10 mouse cellular contexts compared by ENCODE assay signal in the genomic region with DNA sequence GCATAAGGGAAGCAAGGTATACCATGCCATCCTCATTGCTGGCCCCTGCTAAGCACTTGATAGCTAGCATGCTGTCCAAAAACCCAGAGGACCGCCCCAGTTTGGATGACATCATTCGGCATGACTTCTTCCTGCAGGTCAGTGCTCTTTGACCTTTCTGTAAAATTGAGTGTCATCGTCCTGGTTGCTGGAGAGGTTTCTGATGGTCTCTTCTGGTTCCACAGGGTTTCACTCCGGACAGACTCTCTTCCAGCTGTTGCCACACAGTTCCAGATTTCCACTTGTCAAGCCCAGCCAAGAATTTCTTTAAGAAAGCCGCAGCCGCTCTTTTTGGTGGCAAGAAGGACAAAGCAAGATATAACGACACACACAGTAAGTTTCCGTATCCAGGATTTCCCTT. TPM values are rescaled to one million over a fixed set of nuclear protein-coding genes. Genes with fewer than 3 reads are reported as not detected.
DNase-seq lines count a peak whose midpoint lies in the region; ATAC-seq and TF ChIP-seq lines count a peak whose summit lies in the region.
"Had no signal": no experiment of that assay in that cellular context is flagged by ENCODE, and none has a peak within 500 bp of the region (broad histone marks: within the 10 kb centered on the region; RNA-seq: fewer than 3 reads in every experiment).

No protein-coding gene starts in this region.

- peak overlapping the region; percentile 98 for H3K4me2 ChIP-seq in hindbrain, postnatal 0 days (ENCODE audit: low read depth, low read length)

- ATAC-seq in hindbrain, postnatal 0 days, result no peak
- no peak for ATAC-seq in monocyte, adult 5-6 weeks (replicated peaks; ENCODE audit: insufficient number of reproducible peaks, low FRiP score, low TSS enrichment, poor library complexity, severe bottlenecking)

- intact Hi-C loops in gastrocnemius, adult 2 months (cut with DNase I), result loop anchor here (5.0 to 10.0 kb wide), 3 partner anchors 165 to 467 kb away; no protein-coding TSS in a partner anchor
- intact Hi-C loops in gastrocnemius, postnatal 14 days (cut with DNase I; ENCODE audit: low total_unique reads), result no loop called here

- H3K36me3 ChIP-seq in hindbrain, postnatal 0 days (ENCODE audit: insufficient read depth, low read length), result peaks cover 36% of the 10 kb centered on the region

- peak overlapping the region; percentile 68 for H3K27ac ChIP-seq in gastrocnemius, adult 2 months
- H3K27ac ChIP-seq in brown adipose tissue, adult 24 weeks (replicated peaks; ENCODE audit: low read depth, low read length), result peak overlapping the region; percentile 42
- H3K27ac ChIP-seq in hindbrain, postnatal 0 days, result no peak overlapping the region

- peak overlapping the region; percentile 86 for H3K4me3 ChIP-seq in gastrocnemius, adult 2 months
- H3K4me3 ChIP-seq in brown adipose tissue, adult 24 weeks (ENCODE audit: insufficient read depth, low read depth, low read length), result peak overlapping the region; percentile 53
- no peak overlapping the region for H3K4me3 ChIP-seq in hindbrain, postnatal 0 days (ENCODE audit: low read length)

- H3K4me1 ChIP-seq in brown adipose tissue, adult 24 weeks (ENCODE audit: control insufficient read depth, insufficient read depth, insufficient read length, low read length), result 0 out of 2 replicates have a peak, but pooled peaks cover 2% of the 10 kb centered on the region
- H3K4me1 ChIP-seq in hindbrain, postnatal 0 days (ENCODE audit: insufficient read depth, low read length), result no peaks in the 10 kb centered on the region

- 84% methylated on average over 8 of the region's 8 CpGs for WGBS in hindbrain, postnatal 0 days

- no peaks in the 10 kb centered on the region for H3K9me3 ChIP-seq in hindbrain, postnatal 0 days (ENCODE audit: low read length)

- no peak for DNase-seq in gastrocnemius, adult 2 months
- no peak for DNase-seq in gastrocnemius, postnatal 14 days
- DNase-seq in hindbrain, postnatal 0 days (ENCODE audit: low spot score), result no peak
- DNase-seq in lung, postnatal 4 days, result peak; percentile 30 to 34
- no peak for DNase-seq in thymus, postnatal 36 days
- DNase-seq in right cerebral cortex, postnatal 4 days, result no peak
- DNase-seq: layer of hippocampus, adult 9-11 months; thymus, postnatal 25 days had no signal

- no peak overlapping the region for H3K9ac ChIP-seq in hindbrain, postnatal 0 days (replicated peaks; ENCODE audit: low read length)

- no peaks in the 10 kb centered on the region for H3K27me3 ChIP-seq in hindbrain, postnatal 0 days (ENCODE audit: insufficient read depth, low read length)

- no peak for TF ChIP-seq CTCF in gastrocnemius, adult 2 months (IDR thresholded peaks at IDR 0.05)
- no peak for TF ChIP-seq CTCF in hindbrain, postnatal 0 days (IDR thresholded peaks at IDR 0.05; ENCODE audit: low read depth)

RNA-seq across cellular contexts. Expression of a gene that starts 2.9 kb away (rescaled TPM):
- 1 to 10 TPM; 3.6 to 6.5 TPM for total RNA-seq in gastrocnemius, adult 2 months (2021)
- total RNA-seq in gastrocnemius, postnatal 14 days (2021), result 10 to 100 TPM; 20.6 TPM
- 7.1 and 7.2 TPM in 2 replicates for polyA plus RNA-seq in brown adipose tissue, adult 24 weeks (2012; ENCODE audit: insufficient read depth, insufficient read length, missing spikeins)
- 81.9 and 89.7 TPM in 2 replicates for total RNA-seq in hindbrain, postnatal 0 days (2014; rRNA removed)
- polyA plus RNA-seq in hindbrain, postnatal 0 days (2015; fragmentation: Nextera tagmentation; extraction: Ambion mirVana), result 79.2 and 86.2 TPM in 2 replicates
- total RNA-seq in monocyte, adult 5-6 weeks (2017), result 76.3 to 137 TPM (median 92.8 TPM) in 3 replicates

RNA-seq across cellular contexts. Expression of a gene that starts 40.8 kb away (rescaled TPM):
- total RNA-seq in gastrocnemius, adult 2 months (2021), result under 1 TPM; 0.13 to 0.14 TPM
- total RNA-seq in gastrocnemius, postnatal 14 days (2021), result under 1 TPM in 1 of 2 experiments, not detected in 1; 0.12 TPM
- polyA plus RNA-seq in brown adipose tissue, adult 24 weeks (2012; ENCODE audit: insufficient read depth, insufficient read length, missing spikeins), result not detected in 2 replicates
- not detected in 2 replicates for total RNA-seq in hindbrain, postnatal 0 days (2014; rRNA removed)
- 0.06 TPM in 1 of 2 replicates, not detected in the other for polyA plus RNA-seq in hindbrain, postnatal 0 days (2015; fragmentation: Nextera tagmentation; extraction: Ambion mirVana)
- total RNA-seq in monocyte, adult 5-6 weeks (2017), result 4.9 to 12.7 TPM (median 12.1 TPM) in 3 replicates

Comparison
In these comparisons a context has a peak if more than half of its experiments do, and no peak if none do; other contexts are left out.
1. DNase-seq: peak in lung, postnatal 4 days (2 of 2); none in gastrocnemius, adult 2 months (single experiment), gastrocnemius, postnatal 14 days (single experiment), hindbrain, postnatal 0 days (single experiment), thymus, postnatal 36 days (0 of 2) and right cerebral cortex, postnatal 4 days (single experiment).